Mouse (Mus musculus) neural tube, embryonic 13.5 days (tissue): ENCODE measurements around the gene Acy3. TPM values are rescaled to one million over a fixed set of nuclear protein-coding genes. Genes with fewer than 3 reads are reported as not detected.
"Not testable (repeated sequence)": the region's sequence is repeated elsewhere in the genome, so short reads cannot be mapped to it uniquely, and the experiment has no call there.

Source experiments
- ATAC-seq: fragments of 200-750 bp; cut with Nextera tagmentation; 2 replicates; pipeline ENCODE4 v1.8.0; 2017; ENCODE audit warnings: low read depth, mild to moderate bottlenecking, moderate TSS enrichment, moderate library complexity
- H3K27ac ChIP-seq: fragments of 300-500 bp; sonication (generic); replicated peaks from 2 replicates; pipeline ENCODE4 v1.5.1; 2015; ENCODE audit warnings: moderate library complexity, mild to moderate bottlenecking, inconsistent platforms
- H3K27me3 ChIP-seq: fragments of 300-500 bp; sonication (generic); 2 replicates; pipeline ENCODE4 v1.6.1; 2015; ENCODE audit warnings: mild to moderate bottlenecking, inconsistent platforms
- H3K36me3 ChIP-seq: fragments of 300-500 bp; sonication (generic); 2 replicates; pipeline ENCODE4 v1.6.1; 2015; ENCODE audit warnings: mild to moderate bottlenecking, inconsistent platforms
- H3K4me1 ChIP-seq: fragments of 300-500 bp; sonication (generic); replicated peaks from 2 replicates; pipeline ENCODE4 v1.6.1; 2015; ENCODE audit warnings: inconsistent platforms
- H3K4me2 ChIP-seq: fragments of 300-500 bp; sonication (generic); 2 replicates; pipeline ENCODE4 v1.6.1; 2015; ENCODE audit warnings: inconsistent platforms, mild to moderate bottlenecking, moderate library complexity
- H3K4me3 ChIP-seq: fragments of 300-500 bp; sonication (generic); 2 replicates; pipeline ENCODE4 v1.5.1; 2015; ENCODE audit warnings: mild to moderate bottlenecking, inconsistent platforms
- H3K9ac ChIP-seq: fragments of 300-500 bp; sonication (generic); 2 replicates; pipeline ENCODE4 v1.6.1; 2015; ENCODE audit warnings: moderate library complexity, mild to moderate bottlenecking, inconsistent platforms
- H3K9me3 ChIP-seq: fragments of 300-500 bp; sonication (generic); 2 replicates; pipeline ENCODE4 v1.6.1; 2016; ENCODE audit warnings: inconsistent platforms
- WGBS: fragments of 180-500 bp; shearing (Covaris S2); methylation state at CpG from one replicate; pipeline ENCODE4 v1.1.7; 2015; 5-methylcytosine and 5-hydroxymethylcytosine counted together
- polyA plus RNA-seq: library from polyadenylated mRNA; unstranded; fragments of >200 nt; fragmentation: Nextera tagmentation; extraction: Ambion mirVana; gene quantifications from 2 replicates; pipeline ENCODE4 v1.2.1, GENCODE M21; 2015

Gene Acy3
- polyA plus RNA-seq, 1 experiment from 2014 or later: 3.9 TPM

GRCm38 (mm10) chr19:3957296-3958036 lies 28.9 kb upstream of the Acy3 start:
- 80% methylated on average over 5 of the region's 5 CpGs for WGBS
- H3K27me3 ChIP-seq, H3K4me3 ChIP-seq: not testable (repeated sequence)

GRCm38 (mm10) chr19:3958470-3958869 lies 27.9 kb upstream of the Acy3 start, which contains the start of gene Aldh3b3:
TSS of gene Aldh3b3 (plus strand) at chr19:3958645.
- Histone ChIP-seq H3K9ac (no peak within 1 kb of the TSS), H3K4me2 (no peak within 1 kb of the TSS), H3K36me3 (no peaks in the 10 kb centered on the region), H3K27me3 (no peaks in the 10 kb centered on the region), H3K27ac (no peak within 1 kb of the TSS), H3K9me3 (no peaks in the 10 kb centered on the region), H3K4me3 (no peak within 1 kb of the TSS), H3K4me1 (no peaks in the 10 kb centered on the region)
- ATAC-seq: no peak
- WGBS: 78% methylated on average over 4 of the region's 4 CpGs

More at GRCm38 (mm10) chr19:3957296-3958036, 28.9 kb upstream of the Acy3 start:
- H3K4me2 ChIP-seq, ATAC-seq, H3K27ac ChIP-seq, H3K9me3 ChIP-seq, H3K36me3 ChIP-seq, H3K9ac ChIP-seq, H3K4me1 ChIP-seq: not testable (repeated sequence)

- Histone ChIP-seq H3K4me2 (no peak overlapping the region), H3K27ac (no peak overlapping the region), H3K9me3 (no peaks in the 10 kb centered on the region), H3K9ac (no peak overlapping the region), H3K4me3 (no peak overlapping the region), H3K36me3 (no peaks in the 10 kb centered on the region), H3K4me1 (no peaks in the 10 kb centered on the region), H3K27me3 (no peaks in the 10 kb centered on the region)
- ATAC-seq: no peak
These were observed 27.3 kb upstream of the Acy3 start for GRCm38 (mm10) chr19:3959030-3959429.

- H3K4me3 ChIP-seq: no peak overlapping the region
- no peak overlapping the region for H3K27ac ChIP-seq
- whole genome bisulfite sequencing: 85% methylated on average over 5 of the region's 5 CpGs
These were observed 26.2 kb upstream of the Acy3 start for GRCm38 (mm10) chr19:3960211-3960610.

GRCm38 (mm10) chr19:3961805-3962204 lies 24.6 kb upstream of the Acy3 start:
- not testable (repeated sequence) for H3K27me3 ChIP-seq, H3K4me2 ChIP-seq, ATAC-seq, H3K4me1 ChIP-seq, H3K9me3 ChIP-seq, H3K36me3 ChIP-seq, H3K9ac ChIP-seq, H3K27ac ChIP-seq, H3K4me3 ChIP-seq
- WGBS: 92% methylated on average over 6 of the region's 6 CpGs

More at GRCm38 (mm10) chr19:3960211-3960610, 26.2 kb upstream of the Acy3 start:
- H3K9ac ChIP-seq: no peak overlapping the region
- no peak for ATAC-seq
- H3K4me1 ChIP-seq: no peaks in the 10 kb centered on the region
- no peaks in the 10 kb centered on the region for H3K27me3 ChIP-seq
- H3K36me3 ChIP-seq: no peaks in the 10 kb centered on the region
- H3K4me2 ChIP-seq: no peak overlapping the region
- H3K9me3 ChIP-seq: no peaks in the 10 kb centered on the region

GRCm38 (mm10) chr19:3962469-3962868 lies 23.9 kb upstream of the Acy3 start:
- H3K36me3 ChIP-seq: no peaks in the 10 kb centered on the region
- ATAC-seq: no peak
- no peaks in the 10 kb centered on the region for H3K9me3 ChIP-seq
- no peaks in the 10 kb centered on the region for H3K27me3 ChIP-seq
- WGBS: 14% methylated on average over 2 of the region's 2 CpGs
- no peaks in the 10 kb centered on the region for H3K4me1 ChIP-seq
- H3K4me2 ChIP-seq: no peak overlapping the region
- H3K27ac ChIP-seq: no peak overlapping the region
- H3K4me3 ChIP-seq: no peak overlapping the region
- no peak overlapping the region for H3K9ac ChIP-seq

GRCm38 (mm10) chr19:3964030-3964429 lies 22.3 kb upstream of the Acy3 start:
- Histone ChIP-seq H3K9me3 (no peaks in the 10 kb centered on the region), H3K9ac (no peak overlapping the region), H3K36me3 (no peaks in the 10 kb centered on the region), H3K4me1 (no peaks in the 10 kb centered on the region), H3K4me3 (no peak overlapping the region), H3K4me2 (no peak overlapping the region), H3K27me3 (no peaks in the 10 kb centered on the region), H3K27ac (no peak overlapping the region)
- ATAC-seq: no peak
- 68% methylated on average over 4 of the region's 4 CpGs for WGBS

- H3K27ac ChIP-seq: no peak overlapping the region
- H3K9me3 ChIP-seq: no peaks in the 10 kb centered on the region
- no peak for ATAC-seq
- no peaks in the 10 kb centered on the region for H3K4me1 ChIP-seq
- no peak overlapping the region for H3K4me3 ChIP-seq
- H3K36me3 ChIP-seq: no peaks in the 10 kb centered on the region
- H3K9ac ChIP-seq: no peak overlapping the region
- H3K4me2 ChIP-seq: no peak overlapping the region
- H3K27me3 ChIP-seq: no peaks in the 10 kb centered on the region
- 65% methylated on average over 11 of the region's 11 CpGs for WGBS
These were observed 19.9 kb upstream of the Acy3 start for GRCm38 (mm10) chr19:3966330-3967075.

GRCm38 (mm10) chr19:3967258-3967657 lies 19.1 kb upstream of the Acy3 start:
- no peaks in the 10 kb centered on the region for H3K36me3 ChIP-seq
- no peak for ATAC-seq
- H3K27ac ChIP-seq: no peak overlapping the region
- no peak overlapping the region for H3K9ac ChIP-seq
- no peaks in the 10 kb centered on the region for H3K27me3 ChIP-seq
- no peak overlapping the region for H3K4me3 ChIP-seq
- H3K9me3 ChIP-seq: no peaks in the 10 kb centered on the region
- no peaks in the 10 kb centered on the region for H3K4me1 ChIP-seq
- H3K4me2 ChIP-seq: no peak overlapping the region
- 76% methylated on average over 3 of the region's 3 CpGs for WGBS

GRCm38 (mm10) chr19:3972229-3972628 lies 14.1 kb upstream of the Acy3 start, which contains the start of gene Aldh3b2:
TSS of gene Aldh3b2 (plus strand) at chr19:3972328.
- H3K4me3 ChIP-seq: no peak within 1 kb of the TSS
- H3K36me3 ChIP-seq: no peaks in the 10 kb centered on the region
- 44% methylated on average over 9 of the region's 9 CpGs for WGBS
- no peak within 1 kb of the TSS for H3K27ac ChIP-seq
- no peaks in the 10 kb centered on the region for H3K4me1 ChIP-seq
- H3K9ac ChIP-seq: no peak within 1 kb of the TSS
- no peak for ATAC-seq
- H3K27me3 ChIP-seq: no peaks in the 10 kb centered on the region
- H3K4me2 ChIP-seq: no peak within 1 kb of the TSS
- H3K9me3 ChIP-seq: no peaks in the 10 kb centered on the region

GRCm38 (mm10) chr19:3974608-3975007 lies 11.8 kb upstream of the Acy3 start:
- not testable (repeated sequence) for H3K4me1 ChIP-seq, ATAC-seq, H3K9me3 ChIP-seq, H3K4me3 ChIP-seq, H3K36me3 ChIP-seq, H3K27ac ChIP-seq, H3K4me2 ChIP-seq, H3K27me3 ChIP-seq, H3K9ac ChIP-seq
- 81% methylated on average over 6 of the region's 6 CpGs for WGBS

GRCm38 (mm10) chr19:3975866-3976265 lies 10.5 kb upstream of the Acy3 start:
- no peak for ATAC-seq
- H3K27ac ChIP-seq: no peak overlapping the region
- H3K9me3 ChIP-seq: no peaks in the 10 kb centered on the region
- WGBS: 72% methylated on average over 2 of the region's 2 CpGs
- H3K27me3 ChIP-seq: no peaks in the 10 kb centered on the region
- no peaks in the 10 kb centered on the region for H3K4me1 ChIP-seq
- no peaks in the 10 kb centered on the region for H3K36me3 ChIP-seq
- H3K4me2 ChIP-seq: no peak overlapping the region
- H3K4me3 ChIP-seq: no peak overlapping the region
- no peak overlapping the region for H3K9ac ChIP-seq
